Mouse (Mus musculus): ENCODE results near the gene Trak1. TPM values are rescaled to one million over a fixed set of nuclear protein-coding genes. Genes with fewer than 3 reads are reported as not detected.
A peak's percentile ranks its signal among the peaks of the same experiment; 100 is the strongest.

Gene Trak1
- total RNA-seq, 1 experiment, result 18.9 TPM

GRCm38 (mm10) chr9:121381678-121382297 is 84.5 kb downstream of the Trak1 start:
- H3K9me3 ChIP-seq (ENCODE audit: control insufficient read depth, insufficient read depth, low read depth, low read length), result no peaks in the 10 kb centered on the region
- H3K9ac ChIP-seq (ENCODE audit: insufficient read depth, low read depth, low read length, poor library complexity, severe bottlenecking), result no peak overlapping the region
- TF ChIP-seq ZC3H11A (IDR thresholded peaks at IDR 0.05; ENCODE audit: borderline replicate concordance, low read depth, low read length), result no peak
- TF ChIP-seq ZNF384 (IDR thresholded peaks at IDR 0.05; ENCODE audit: low read depth, low read length), result no peak
- no peak for TF ChIP-seq CHD2 (IDR thresholded peaks at IDR 0.05; ENCODE audit: low read depth, low read length)
- TF ChIP-seq HCFC1 (IDR thresholded peaks at IDR 0.05; ENCODE audit: borderline replicate concordance, insufficient read depth, low read length), result no peak
- TF ChIP-seq MAFK (IDR thresholded peaks at IDR 0.05; ENCODE audit: insufficient read depth, low read depth, low read length), result no peak
- no peak overlapping the region for H3K27ac ChIP-seq (ENCODE audit: insufficient read depth, low read depth, low read length, poor library complexity, severe bottlenecking)
- peaks cover 2 to 7% of the 10 kb centered on the region in 2 experiments; a peak in 1 of 4 replicates for H3K4me1 ChIP-seq (ENCODE audit: control insufficient read depth in 2 of 2, insufficient read depth in 2 of 2, low read length in 2 of 2, poor library complexity in 1 of 2)
- in situ Hi-C loops (cut with MboI; ENCODE audit: low sequenced_read_pairs in 2 of 2, unreplicated experiment in 2 of 2), result no loop called here
- peaks cover 2% of the 10 kb centered on the region; the same call in 1 of the 2 replicates for H3K36me3 ChIP-seq (ENCODE audit: control insufficient read depth, insufficient read depth, low read length, poor library complexity, severe bottlenecking)
- H3K4me3 ChIP-seq (ENCODE audit: insufficient read depth in 1 of 2, low read depth in 1 of 2, low read length in 2 of 2, poor library complexity in 1 of 2, severe bottlenecking in 1 of 2), result no peak overlapping the region
- no peak for DNase-seq (ENCODE audit: low read depth, low spot score)

DNA sequence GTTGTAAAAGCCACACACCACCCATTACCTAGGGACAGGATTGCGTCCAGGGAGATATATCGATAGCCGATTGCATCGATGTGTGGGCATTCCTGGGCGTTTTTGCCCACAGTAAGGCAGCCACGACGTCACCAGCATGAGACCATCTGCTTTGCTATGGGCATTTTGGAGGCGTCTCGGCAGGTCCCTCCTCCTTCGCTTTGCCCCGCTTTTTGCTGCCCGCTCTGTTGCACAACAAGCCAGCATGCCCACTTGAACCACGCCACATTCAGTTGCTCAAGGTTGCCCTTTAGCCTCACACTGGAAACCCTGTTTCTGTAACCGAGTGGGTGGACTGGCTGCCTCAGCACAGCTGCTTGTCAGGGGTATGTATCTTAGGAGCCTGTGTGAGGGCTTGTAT is 85.3 kb downstream of the Trak1 start:
- H3K36me3 ChIP-seq (ENCODE audit: control insufficient read depth, insufficient read depth, low read length, poor library complexity, severe bottlenecking), result peaks cover under 1% of the 10 kb centered on the region; the same call in 1 of the 2 replicates
- in situ Hi-C loops (cut with MboI; ENCODE audit: low sequenced_read_pairs in 2 of 2, unreplicated experiment in 2 of 2), result no loop called here
- H3K9me3 ChIP-seq (ENCODE audit: control insufficient read depth, insufficient read depth, low read depth, low read length), result no peaks in the 10 kb centered on the region
- H3K4me1 ChIP-seq (ENCODE audit: control insufficient read depth in 2 of 2, insufficient read depth in 2 of 2, low read length in 2 of 2, poor library complexity in 1 of 2), result peaks cover 2 to 7% of the 10 kb centered on the region in 2 experiments; a peak in 1 of 4 replicates
- no peak for DNase-seq (ENCODE audit: low read depth, low spot score)
- H3K27ac ChIP-seq (ENCODE audit: insufficient read depth, low read depth, low read length, poor library complexity, severe bottlenecking), result no peak overlapping the region
- H3K4me3 ChIP-seq (ENCODE audit: insufficient read depth in 1 of 2, low read depth in 1 of 2, low read length in 2 of 2, poor library complexity in 1 of 2, severe bottlenecking in 1 of 2), result no peak overlapping the region
- no peak overlapping the region for H3K9ac ChIP-seq (ENCODE audit: insufficient read depth, low read depth, low read length, poor library complexity, severe bottlenecking)
- no peak for TF ChIP-seq HCFC1 (IDR thresholded peaks at IDR 0.05; ENCODE audit: borderline replicate concordance, insufficient read depth, low read length)
- TF ChIP-seq CHD2 (IDR thresholded peaks at IDR 0.05; ENCODE audit: low read depth, low read length), result no peak
- no peak for TF ChIP-seq ZC3H11A (IDR thresholded peaks at IDR 0.05; ENCODE audit: borderline replicate concordance, low read depth, low read length)
- TF ChIP-seq ZNF384 (IDR thresholded peaks at IDR 0.05; ENCODE audit: low read depth, low read length), result no peak
- TF ChIP-seq MAFK (IDR thresholded peaks at IDR 0.05; ENCODE audit: insufficient read depth, low read depth, low read length), result no peak

DNA sequence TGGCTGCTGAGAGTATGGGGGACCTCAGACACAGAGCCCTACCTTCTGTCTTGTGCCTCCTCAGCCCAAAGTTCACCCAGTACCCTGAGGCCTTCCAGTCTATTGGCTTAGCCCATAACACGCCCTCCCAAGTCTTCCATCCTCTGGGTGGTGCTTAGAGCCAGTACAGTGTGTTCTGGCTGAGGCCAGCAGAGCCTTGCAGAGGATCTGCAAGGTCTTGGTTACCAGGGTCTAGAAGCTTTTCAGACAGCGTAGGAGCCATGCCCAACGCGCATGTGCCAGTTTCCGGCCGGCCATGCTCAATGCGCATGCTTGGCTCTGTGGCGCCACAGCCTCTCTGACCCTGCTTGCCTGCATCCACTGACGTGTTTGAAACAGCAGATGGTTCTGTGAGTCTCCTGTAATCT is 85.9 kb downstream of the Trak1 start:
- TF ChIP-seq HCFC1 (IDR thresholded peaks at IDR 0.05; ENCODE audit: borderline replicate concordance, insufficient read depth, low read length), result no peak
- no peak for TF ChIP-seq CHD2 (IDR thresholded peaks at IDR 0.05; ENCODE audit: low read depth, low read length)
- no peak for TF ChIP-seq ZNF384 (IDR thresholded peaks at IDR 0.05; ENCODE audit: low read depth, low read length)
- no peak for TF ChIP-seq MAFK (IDR thresholded peaks at IDR 0.05; ENCODE audit: insufficient read depth, low read depth, low read length)
- TF ChIP-seq ZC3H11A (IDR thresholded peaks at IDR 0.05; ENCODE audit: borderline replicate concordance, low read depth, low read length), result no peak
- H3K4me3 ChIP-seq (ENCODE audit: insufficient read depth in 1 of 2, low read depth in 1 of 2, low read length in 2 of 2, poor library complexity in 1 of 2, severe bottlenecking in 1 of 2), result no peak overlapping the region
- H3K4me1 ChIP-seq (ENCODE audit: control insufficient read depth in 2 of 2, insufficient read depth in 2 of 2, low read length in 2 of 2, poor library complexity in 1 of 2), result peaks cover 2 to 10% of the 10 kb centered on the region in 2 experiments; a peak in 1 of 4 replicates
- no peak overlapping the region for H3K9ac ChIP-seq (ENCODE audit: insufficient read depth, low read depth, low read length, poor library complexity, severe bottlenecking)
- no peaks in the 10 kb centered on the region for H3K36me3 ChIP-seq (ENCODE audit: control insufficient read depth, insufficient read depth, low read length, poor library complexity, severe bottlenecking)
- in situ Hi-C loops (cut with MboI; ENCODE audit: low sequenced_read_pairs in 2 of 2, unreplicated experiment in 2 of 2), result no loop called here
- H3K9me3 ChIP-seq (ENCODE audit: control insufficient read depth, insufficient read depth, low read depth, low read length), result no peaks in the 10 kb centered on the region
- no peak overlapping the region for H3K27ac ChIP-seq (ENCODE audit: insufficient read depth, low read depth, low read length, poor library complexity, severe bottlenecking)
- DNase-seq (ENCODE audit: low read depth, low spot score), result no peak

DNA sequence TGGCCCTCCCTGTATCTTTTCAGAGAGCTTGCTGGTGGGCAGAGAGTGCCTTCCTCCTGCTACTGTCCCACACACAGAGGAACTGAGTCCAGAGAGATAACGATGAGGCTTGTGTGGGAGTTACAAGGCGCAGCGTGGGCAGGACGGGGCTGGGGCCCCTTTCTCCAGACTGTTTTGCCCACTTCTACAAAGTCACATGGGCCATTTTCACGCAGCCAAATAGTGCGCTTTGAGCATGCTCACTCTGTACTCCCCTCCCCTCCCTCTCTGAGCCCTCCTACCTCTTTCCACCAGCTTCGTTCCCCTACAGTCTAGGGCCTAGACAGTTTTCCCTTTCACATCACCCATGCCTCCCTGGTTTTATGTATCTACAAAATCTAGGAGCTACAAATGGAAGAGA is 87.3 kb downstream of the Trak1 start:
- peaks cover 2 to 14% of the 10 kb centered on the region in 2 experiments; a peak in 1 of 4 replicates for H3K4me1 ChIP-seq (ENCODE audit: control insufficient read depth in 2 of 2, insufficient read depth in 2 of 2, low read length in 2 of 2, poor library complexity in 1 of 2)

More for the DNA sequence above, 87.3 kb downstream of the Trak1 start:
- Histone ChIP-seq H3K36me3 (ENCODE audit: control insufficient read depth, insufficient read depth, low read length, poor library complexity, severe bottlenecking) (no peaks in the 10 kb centered on the region), H3K9me3 (ENCODE audit: control insufficient read depth, insufficient read depth, low read depth, low read length) (no peaks in the 10 kb centered on the region), H3K9ac (ENCODE audit: insufficient read depth, low read depth, low read length, poor library complexity, severe bottlenecking) (peak overlapping the region; percentile 54; the same call in 1 of the 2 replicates), H3K27ac (ENCODE audit: insufficient read depth, low read depth, low read length, poor library complexity, severe bottlenecking) (no peak overlapping the region), H3K4me3 (ENCODE audit: insufficient read depth in 1 of 2, low read depth in 1 of 2, low read length in 2 of 2, poor library complexity in 1 of 2, severe bottlenecking in 1 of 2) (peak overlapping the region; percentile 9 to 43; a peak in 3 of 4 replicates)
- TF ChIP-seq ZNF384 (IDR thresholded peaks at IDR 0.05; ENCODE audit: low read depth, low read length), result no peak
- no peak for TF ChIP-seq MAFK (IDR thresholded peaks at IDR 0.05; ENCODE audit: insufficient read depth, low read depth, low read length)
- no peak for TF ChIP-seq HCFC1 (IDR thresholded peaks at IDR 0.05; ENCODE audit: borderline replicate concordance, insufficient read depth, low read length)
- no peak for TF ChIP-seq ZC3H11A (IDR thresholded peaks at IDR 0.05; ENCODE audit: borderline replicate concordance, low read depth, low read length)
- TF ChIP-seq CHD2 (IDR thresholded peaks at IDR 0.05; ENCODE audit: low read depth, low read length), result no peak
- DNase-seq (ENCODE audit: low read depth, low spot score), result no peak
- in situ Hi-C loops (cut with MboI; ENCODE audit: low sequenced_read_pairs in 2 of 2, unreplicated experiment in 2 of 2), result no loop called here

All from ES-E14 (cell line).